Mouse (Mus musculus) thymus, adult 18-20 months (tissue): Measurements from ENCODE around the gene 2610528J11Rik.

ENCODE experiments used
- DNase-seq, 2 experiments: peaks; one replicate each; pipeline ENCODE4 v3.0.0; 2022; ENCODE audit warnings: mixed read lengths in 2 of 2

The 2610528J11Rik gene

GRCm38 (mm10) chr4:118543158-118543530, 16.3 kb downstream of the 2610528J11Rik start:
- DNase-seq, result peak in 1 of 2 experiments; percentile 13

- peak; percentile 27 to 54 for DNase-seq
Observed at GRCm38 (mm10) chr4:118543592-118544260, 16.9 kb downstream of the 2610528J11Rik start, which contains the start of gene Tmem125. TSS of gene Tmem125 (minus strand) at chr4:118544044.

GRCm38 (mm10) chr4:118544441-118545127, 17.8 kb downstream of the 2610528J11Rik start:
- DNase-seq, result no peak

GRCm38 (mm10) chr4:118547424-118548129, 20.8 kb downstream of the 2610528J11Rik start:
- peak; percentile 77 to 80 for DNase-seq

GRCm38 (mm10) chr4:118548130-118548480, 21.3 kb downstream of the 2610528J11Rik start:
- peak in 1 of 2 experiments; percentile 51 for DNase-seq

GRCm38 (mm10) chr4:118553039-118553649, 26.3 kb downstream of the 2610528J11Rik start:
- no peak for DNase-seq

GRCm38 (mm10) chr4:118564062-118564925, 37.5 kb downstream of the 2610528J11Rik start:
- no peak for DNase-seq

GRCm38 (mm10) chr4:118564926-118565279, 38.1 kb downstream of the 2610528J11Rik start:
- no peak for DNase-seq

- no peak for DNase-seq
Observed at GRCm38 (mm10) chr4:118566161-118566676, 39.4 kb downstream of the 2610528J11Rik start.

- DNase-seq, result no peak
Observed at GRCm38 (mm10) chr4:118568709-118569108, 41.9 kb downstream of the 2610528J11Rik start.

- no peak for DNase-seq
Observed at GRCm38 (mm10) chr4:118569320-118569719, 42.5 kb downstream of the 2610528J11Rik start.

GRCm38 (mm10) chr4:118571441-118571840, 44.6 kb downstream of the 2610528J11Rik start:
- no peak for DNase-seq

GRCm38 (mm10) chr4:118576097-118576496, 49.3 kb downstream of the 2610528J11Rik start:
- DNase-seq, result peak; percentile 15 to 31

- DNase-seq, result no peak
Observed at GRCm38 (mm10) chr4:118579313-118579712, 52.5 kb downstream of the 2610528J11Rik start.
